Mouse (Mus musculus) ES-E14 (cell line): ENCODE results near the gene Tbrg4.

Experiments
- CHD2 ChIP-seq: IDR thresholded peaks from 2 replicates; pipeline ENCODE4 v1.6.1; 2014; ENCODE audit warnings: mild to moderate bottlenecking, low read depth, low read length, inconsistent platforms
- HCFC1 ChIP-seq: IDR thresholded peaks from 2 replicates; pipeline ENCODE4 v1.6.1; 2012; ENCODE audit warnings: low read length, inconsistent platforms, borderline replicate concordance; ENCODE audit not compliant: insufficient read depth
- ZNF384 ChIP-seq: IDR thresholded peaks from 2 replicates; pipeline ENCODE4 v1.6.1; 2012; ENCODE audit warnings: low read depth, low read length, inconsistent platforms

- TF ChIP-seq HCFC1 (no peak), ZNF384 (no peak), CHD2 (no peak)
Observed at GRCm38 (mm10) chr11:6675402-6675801, 49.5 kb upstream of the Tbrg4 start.
